Mouse (Mus musculus): ENCODE results near the gene Tiam2. TPM values are rescaled to one million over a fixed set of nuclear protein-coding genes. Genes with fewer than 3 reads are reported as not detected.

Gene Tiam2
- polyA plus RNA-seq, 1 experiment from 2014 or later = 3.2 TPM

DNA sequence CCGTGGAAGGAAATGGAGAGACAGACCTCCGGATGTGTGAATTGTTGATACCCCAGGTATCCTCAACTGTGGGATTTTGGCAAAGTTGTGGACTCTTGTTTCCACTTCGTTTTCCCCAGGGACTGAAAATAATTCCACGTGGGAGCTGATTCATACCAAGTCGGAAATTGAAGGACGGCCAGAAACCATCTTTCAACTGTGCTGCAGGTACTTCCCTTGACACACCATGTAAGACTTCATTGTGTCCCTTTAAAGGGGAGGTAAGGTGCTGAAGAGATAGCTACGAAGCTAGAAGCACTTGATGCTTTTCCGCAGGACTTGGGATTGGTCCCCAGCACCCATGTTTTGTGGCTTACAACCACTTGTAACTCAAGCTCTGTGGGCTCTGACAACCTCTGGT is 189.5 kb downstream of the Tiam2 start:
- 0 out of 2 replicates have a peak, but pooled peaks cover 6% of the 10 kb centered on the region for H3K36me3 ChIP-seq (ENCODE audit: control insufficient read depth, insufficient read depth, low read length)
- H3K4me1 ChIP-seq (ENCODE audit: control insufficient read depth, insufficient read depth, low read length) = no peaks in the 10 kb centered on the region
- ATAC-seq (replicated peaks; ENCODE audit: insufficient number of reproducible peaks, low FRiP score, low TSS enrichment) = no peak
- no peaks in the 10 kb centered on the region for H3K27me3 ChIP-seq (ENCODE audit: control insufficient read depth, insufficient read depth, low read length)
- no peak overlapping the region for H3K9ac ChIP-seq (ENCODE audit: low read depth, low read length)
- no peak overlapping the region for H3K4me3 ChIP-seq (ENCODE audit: low read depth, low read length)
- no peaks in the 10 kb centered on the region for H3K9me3 ChIP-seq (replicated peaks; ENCODE audit: control insufficient read depth, low read length)
- no peak overlapping the region for H3K27ac ChIP-seq (ENCODE audit: low read depth, low read length)
- WGBS (ENCODE audit: insufficient replicate concordance) = 82% methylated on average over 8 of the region's 8 CpGs
- no peak overlapping the region for H3K4me2 ChIP-seq

DNA sequence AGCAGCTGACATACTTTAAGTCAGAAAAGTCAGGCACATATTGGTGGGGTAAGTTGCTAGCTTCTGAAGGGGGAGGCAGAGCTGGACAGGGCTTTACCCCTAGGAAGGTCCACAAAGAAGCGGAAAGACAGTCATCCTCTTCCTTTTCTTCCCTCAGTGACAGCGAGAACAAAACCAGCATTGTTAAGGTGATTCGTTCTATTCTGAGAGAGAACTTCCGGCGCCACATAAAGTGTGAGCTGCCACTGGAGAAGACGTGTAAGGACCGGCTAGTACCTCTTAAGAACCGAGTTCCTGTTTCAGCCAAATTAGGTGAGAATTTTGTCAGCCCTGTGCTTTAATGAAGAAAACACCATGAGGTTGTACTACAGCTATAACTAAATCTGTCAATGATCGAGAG is 190.0 kb downstream of the Tiam2 start:
- 83% methylated on average over 9 of the region's 9 CpGs for WGBS (ENCODE audit: insufficient replicate concordance)
- Histone ChIP-seq H3K9ac (ENCODE audit: low read depth, low read length) (no peak overlapping the region), H3K4me2 (no peak overlapping the region), H3K4me1 (ENCODE audit: control insufficient read depth, insufficient read depth, low read length) (no peaks in the 10 kb centered on the region), H3K27me3 (ENCODE audit: control insufficient read depth, insufficient read depth, low read length) (no peaks in the 10 kb centered on the region), H3K4me3 (ENCODE audit: low read depth, low read length) (no peak overlapping the region), H3K36me3 (ENCODE audit: control insufficient read depth, insufficient read depth, low read length) (0 out of 2 replicates have a peak, but pooled peaks cover 6% of the 10 kb centered on the region), H3K27ac (ENCODE audit: low read depth, low read length) (no peak overlapping the region), H3K9me3 (replicated peaks; ENCODE audit: control insufficient read depth, low read length) (no peaks in the 10 kb centered on the region)
- ATAC-seq (replicated peaks; ENCODE audit: insufficient number of reproducible peaks, low FRiP score, low TSS enrichment) = no peak

DNA sequence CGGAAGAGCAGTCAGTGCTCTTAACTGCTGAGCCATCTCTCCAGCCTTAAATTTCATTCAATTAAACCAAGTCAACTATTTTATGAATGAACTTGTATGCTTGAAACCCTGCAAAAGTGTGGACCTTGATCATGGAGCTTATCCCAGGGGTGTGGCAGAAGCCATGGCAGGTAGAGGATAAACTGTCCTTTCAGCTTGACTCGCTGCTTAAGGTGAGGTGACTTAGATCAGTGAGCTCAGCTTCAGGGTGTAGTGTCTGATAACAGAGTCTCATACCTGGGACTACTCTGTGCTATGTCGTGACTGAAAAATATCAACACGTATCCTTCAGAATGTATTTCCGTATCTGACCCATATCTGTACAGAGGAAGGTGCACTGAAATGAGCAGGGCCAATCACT is 194.0 kb downstream of the Tiam2 start:
- H3K9ac ChIP-seq (ENCODE audit: low read depth, low read length) = no peak overlapping the region
- no peak overlapping the region for H3K4me3 ChIP-seq (ENCODE audit: low read depth, low read length)
- H3K36me3 ChIP-seq (ENCODE audit: control insufficient read depth, insufficient read depth, low read length) = 0 out of 2 replicates have a peak, but pooled peaks cover 3% of the 10 kb centered on the region
- 90% methylated on average over 5 of the region's 5 CpGs for WGBS (ENCODE audit: insufficient replicate concordance)
- no peak overlapping the region for H3K27ac ChIP-seq (ENCODE audit: low read depth, low read length)
- H3K4me2 ChIP-seq = no peak overlapping the region
- H3K4me1 ChIP-seq (ENCODE audit: control insufficient read depth, insufficient read depth, low read length) = no peaks in the 10 kb centered on the region
- H3K27me3 ChIP-seq (ENCODE audit: control insufficient read depth, insufficient read depth, low read length) = no peaks in the 10 kb centered on the region
- H3K9me3 ChIP-seq (replicated peaks; ENCODE audit: control insufficient read depth, low read length) = no peaks in the 10 kb centered on the region
- no peak for ATAC-seq (replicated peaks; ENCODE audit: insufficient number of reproducible peaks, low FRiP score, low TSS enrichment)

DNA sequence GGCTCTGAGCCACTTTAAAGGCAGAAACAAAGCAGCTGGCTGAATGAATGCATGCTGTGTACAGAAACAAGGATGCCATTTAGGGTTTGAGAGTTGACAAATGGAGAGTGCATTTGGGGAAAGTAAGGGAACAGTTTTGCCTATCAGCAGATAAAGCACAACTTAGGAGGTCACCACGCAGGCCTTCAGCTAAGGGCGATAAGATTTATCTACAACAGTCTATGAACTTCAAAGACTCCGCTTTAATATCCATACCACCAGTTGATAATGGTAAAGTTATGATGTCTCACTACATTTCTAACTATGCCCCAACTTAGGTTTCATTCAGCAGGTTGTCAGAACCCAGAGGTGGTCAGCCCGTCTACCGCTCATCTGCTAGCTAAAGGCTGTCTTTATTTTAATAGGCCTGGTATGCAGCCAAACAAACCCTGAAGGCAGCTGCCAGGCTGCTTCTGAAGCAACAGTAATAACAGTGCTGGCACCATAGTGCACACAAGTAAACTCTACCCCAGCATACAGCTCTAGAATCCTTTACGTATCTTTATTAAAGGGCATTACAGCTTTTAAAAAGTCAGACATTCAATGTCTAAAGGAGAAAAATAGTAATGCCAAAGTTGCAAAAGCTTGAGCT is 201.6 kb downstream of the Tiam2 start:
- Histone ChIP-seq H3K9ac (ENCODE audit: low read depth, low read length) (no peak overlapping the region), H3K4me3 (ENCODE audit: low read depth, low read length) (no peak overlapping the region), H3K36me3 (ENCODE audit: control insufficient read depth, insufficient read depth, low read length) (no peaks in the 10 kb centered on the region), H3K4me1 (ENCODE audit: control insufficient read depth, insufficient read depth, low read length) (no peaks in the 10 kb centered on the region), H3K9me3 (replicated peaks; ENCODE audit: control insufficient read depth, low read length) (no peaks in the 10 kb centered on the region), H3K27me3 (ENCODE audit: control insufficient read depth, insufficient read depth, low read length) (no peaks in the 10 kb centered on the region), H3K27ac (ENCODE audit: low read depth, low read length) (no peak overlapping the region), H3K4me2 (no peak overlapping the region)
- no peak for ATAC-seq (replicated peaks; ENCODE audit: insufficient number of reproducible peaks, low FRiP score, low TSS enrichment)
- WGBS (ENCODE audit: insufficient replicate concordance) = 56% methylated on average over 6 of the region's 6 CpGs

DNA sequence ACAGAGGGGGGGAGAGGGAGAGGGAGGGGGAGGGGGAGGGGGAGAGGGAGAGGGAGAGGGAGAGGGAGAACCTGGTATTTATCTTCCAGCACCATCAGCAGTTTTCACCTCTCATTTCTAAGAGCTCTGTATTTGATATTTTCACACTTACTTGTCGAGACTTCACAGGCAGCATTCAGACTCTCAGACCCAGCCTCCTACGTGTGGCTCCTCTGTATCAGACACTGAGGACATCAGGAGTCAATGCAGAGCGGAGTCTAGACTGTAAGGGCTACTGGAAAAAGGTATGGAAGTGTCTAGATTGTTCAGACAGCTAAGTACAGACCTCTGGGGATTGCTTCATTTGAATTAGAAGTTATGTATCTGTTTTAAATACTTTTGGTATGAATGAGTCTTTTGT is 203.2 kb downstream of the Tiam2 start:
- Histone ChIP-seq H3K4me3 (ENCODE audit: low read depth, low read length) (no peak overlapping the region), H3K4me1 (ENCODE audit: control insufficient read depth, insufficient read depth, low read length) (no peaks in the 10 kb centered on the region), H3K9me3 (replicated peaks; ENCODE audit: control insufficient read depth, low read length) (no peaks in the 10 kb centered on the region), H3K27ac (ENCODE audit: low read depth, low read length) (no peak overlapping the region), H3K4me2 (no peak overlapping the region), H3K9ac (ENCODE audit: low read depth, low read length) (no peak overlapping the region), H3K36me3 (ENCODE audit: control insufficient read depth, insufficient read depth, low read length) (no peaks in the 10 kb centered on the region), H3K27me3 (ENCODE audit: control insufficient read depth, insufficient read depth, low read length) (no peaks in the 10 kb centered on the region)
- whole genome bisulfite sequencing (ENCODE audit: insufficient replicate concordance) = 42% methylated on average over 3 of the region's 3 CpGs
- ATAC-seq (replicated peaks; ENCODE audit: insufficient number of reproducible peaks, low FRiP score, low TSS enrichment) = no peak

DNA sequence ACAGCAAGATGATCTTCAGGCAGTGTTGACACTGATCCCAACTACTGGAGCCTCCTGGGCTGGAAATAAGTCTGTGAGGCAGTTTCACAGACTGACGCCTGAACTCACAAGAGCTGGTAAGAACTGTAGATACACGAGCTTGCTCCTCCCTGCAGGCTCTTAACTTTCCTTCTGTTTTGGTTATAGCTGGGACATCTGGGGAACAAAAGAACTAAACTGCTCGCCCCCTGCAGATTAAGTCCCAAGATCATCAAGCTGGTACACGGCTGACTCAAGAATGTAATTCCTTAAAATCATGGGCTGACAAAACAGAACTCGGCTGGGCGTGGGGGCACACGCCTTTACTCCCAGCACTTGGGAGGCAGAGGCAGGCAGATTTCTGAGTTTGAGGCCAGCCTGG is 204.2 kb downstream of the Tiam2 start:
- Histone ChIP-seq H3K4me3 (ENCODE audit: low read depth, low read length) (no peak overlapping the region), H3K27ac (ENCODE audit: low read depth, low read length) (no peak overlapping the region), H3K27me3 (ENCODE audit: control insufficient read depth, insufficient read depth, low read length) (no peaks in the 10 kb centered on the region), H3K4me1 (ENCODE audit: control insufficient read depth, insufficient read depth, low read length) (no peaks in the 10 kb centered on the region), H3K4me2 (no peak overlapping the region), H3K9ac (ENCODE audit: low read depth, low read length) (no peak overlapping the region), H3K36me3 (ENCODE audit: control insufficient read depth, insufficient read depth, low read length) (no peaks in the 10 kb centered on the region), H3K9me3 (replicated peaks; ENCODE audit: control insufficient read depth, low read length) (no peaks in the 10 kb centered on the region)
- no peak for ATAC-seq (replicated peaks; ENCODE audit: insufficient number of reproducible peaks, low FRiP score, low TSS enrichment)
- 72% methylated on average over 7 of the region's 7 CpGs for WGBS (ENCODE audit: insufficient replicate concordance)

DNA sequence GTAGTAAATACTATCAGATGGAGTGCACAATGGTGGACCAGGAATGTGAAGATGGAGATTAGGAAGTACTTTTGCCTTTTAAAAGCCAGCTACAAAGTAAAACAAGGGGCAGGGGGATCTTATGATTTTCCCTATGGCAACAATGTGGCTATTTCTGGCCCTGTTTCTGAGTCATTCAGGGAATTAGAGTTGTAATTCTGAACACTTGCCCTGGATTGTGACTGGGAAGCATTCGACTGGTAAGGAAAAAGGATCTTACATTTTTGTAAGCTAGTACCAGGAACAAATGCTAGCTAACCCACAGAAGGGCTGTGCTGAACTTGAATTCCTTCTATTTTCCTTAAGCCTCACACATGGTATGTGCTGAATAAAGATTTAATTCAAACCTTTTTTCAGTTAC is 205.3 kb downstream of the Tiam2 start:
- Histone ChIP-seq H3K4me3 (ENCODE audit: low read depth, low read length) (no peak overlapping the region), H3K27ac (ENCODE audit: low read depth, low read length) (no peak overlapping the region), H3K36me3 (ENCODE audit: control insufficient read depth, insufficient read depth, low read length) (no peaks in the 10 kb centered on the region), H3K9ac (ENCODE audit: low read depth, low read length) (no peak overlapping the region), H3K4me2 (no peak overlapping the region), H3K4me1 (ENCODE audit: control insufficient read depth, insufficient read depth, low read length) (no peaks in the 10 kb centered on the region), H3K9me3 (replicated peaks; ENCODE audit: control insufficient read depth, low read length) (no peaks in the 10 kb centered on the region), H3K27me3 (ENCODE audit: control insufficient read depth, insufficient read depth, low read length) (no peaks in the 10 kb centered on the region)
- WGBS (ENCODE audit: insufficient replicate concordance) = 55% methylated on average over 1 of the region's 1 CpGs
- ATAC-seq (replicated peaks; ENCODE audit: insufficient number of reproducible peaks, low FRiP score, low TSS enrichment) = no peak

DNA sequence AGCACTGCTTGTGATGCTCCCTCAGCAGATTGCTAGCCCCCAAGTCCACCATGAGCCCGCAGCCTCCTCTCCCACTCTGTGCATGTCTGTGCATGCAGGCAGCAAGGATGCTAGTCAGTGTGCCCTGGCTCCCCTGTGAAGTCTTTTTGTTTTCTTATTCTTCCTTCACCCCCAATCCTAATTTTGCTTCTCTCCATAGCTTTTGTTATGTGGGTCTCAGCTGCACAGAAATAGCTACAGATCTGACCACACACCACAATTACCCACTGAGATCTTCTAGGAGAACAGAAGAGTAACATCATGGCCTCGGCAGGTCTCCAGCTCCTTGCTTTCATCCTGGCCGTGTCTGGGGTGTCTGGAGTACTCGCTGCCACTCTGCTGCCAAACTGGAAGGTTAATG is 205.9 kb downstream of the Tiam2 start, which contains the start of gene Cldn20:
Gene Cldn20, plus strand, starts transcription at position 301 of the 400 bp plus-strand sequence.
- Histone ChIP-seq H3K9me3 (replicated peaks; ENCODE audit: control insufficient read depth, low read length) (no peaks in the 10 kb centered on the region), H3K4me3 (ENCODE audit: low read depth, low read length) (no peak within 1 kb of the TSS), H3K27ac (ENCODE audit: low read depth, low read length) (no peak within 1 kb of the TSS), H3K4me2 (no peak within 1 kb of the TSS), H3K4me1 (ENCODE audit: control insufficient read depth, insufficient read depth, low read length) (no peaks in the 10 kb centered on the region), H3K27me3 (ENCODE audit: control insufficient read depth, insufficient read depth, low read length) (no peaks in the 10 kb centered on the region), H3K9ac (ENCODE audit: low read depth, low read length) (no peak within 1 kb of the TSS), H3K36me3 (ENCODE audit: control insufficient read depth, insufficient read depth, low read length) (no peaks in the 10 kb centered on the region)
- WGBS (ENCODE audit: insufficient replicate concordance) = 82% methylated on average over 4 of the region's 4 CpGs
- ATAC-seq (replicated peaks; ENCODE audit: insufficient number of reproducible peaks, low FRiP score, low TSS enrichment) = no peak

DNA sequence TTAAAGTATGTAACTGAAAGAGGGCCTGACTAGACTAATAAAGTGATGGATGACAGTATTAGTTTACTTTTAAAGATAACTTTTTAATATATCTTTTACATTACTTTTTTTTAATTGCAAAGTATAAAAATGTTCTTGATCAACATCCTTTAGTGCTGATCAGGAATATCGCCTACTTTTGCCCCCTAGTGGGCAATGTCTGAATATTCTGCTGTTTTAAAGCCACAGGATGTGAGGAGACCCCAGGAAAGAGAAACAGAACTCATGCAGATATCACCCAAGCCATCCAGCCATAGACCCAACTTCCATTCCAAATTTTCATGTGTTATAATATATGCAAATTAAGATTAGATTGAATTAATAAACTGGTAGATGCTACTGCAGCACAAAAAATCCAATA is 207.1 kb downstream of the Tiam2 start:
- no peaks in the 10 kb centered on the region for H3K9me3 ChIP-seq (replicated peaks; ENCODE audit: control insufficient read depth, low read length)
- H3K9ac ChIP-seq (ENCODE audit: low read depth, low read length) = no peak overlapping the region
- no peak overlapping the region for H3K4me3 ChIP-seq (ENCODE audit: low read depth, low read length)
- no peaks in the 10 kb centered on the region for H3K27me3 ChIP-seq (ENCODE audit: control insufficient read depth, insufficient read depth, low read length)
- no peak overlapping the region for H3K27ac ChIP-seq (ENCODE audit: low read depth, low read length)
- ATAC-seq (replicated peaks; ENCODE audit: insufficient number of reproducible peaks, low FRiP score, low TSS enrichment) = no peak
- 16% methylated on average over 1 of the region's 1 CpGs for WGBS (ENCODE audit: insufficient replicate concordance)
- H3K4me1 ChIP-seq (ENCODE audit: control insufficient read depth, insufficient read depth, low read length) = no peaks in the 10 kb centered on the region
- H3K36me3 ChIP-seq (ENCODE audit: control insufficient read depth, insufficient read depth, low read length) = no peaks in the 10 kb centered on the region
- H3K4me2 ChIP-seq = no peak overlapping the region
